Mouse (Mus musculus): ENCODE measurements around the gene Fkbp8. TPM values are rescaled to one million over a fixed set of nuclear protein-coding genes. Genes with fewer than 3 reads are reported as not detected.

Gene Fkbp8
- polyA plus RNA-seq, 1 experiment from 2014 or later: 441 TPM

- no peak for ATAC-seq
- no peak overlapping the region for H3K9ac ChIP-seq (ENCODE audit: low read depth, low read length)
- H3K9me3 ChIP-seq (ENCODE audit: control insufficient read depth, low read length): no peaks in the 10 kb centered on the region
- peaks cover 12% of the 10 kb centered on the region for H3K4me1 ChIP-seq (ENCODE audit: control insufficient read depth, insufficient read depth, low read depth, low read length)
- WGBS: 59% methylated on average over 2 of the region's 2 CpGs
- no peaks in the 10 kb centered on the region for H3K27me3 ChIP-seq (replicated peaks; ENCODE audit: control insufficient read depth, insufficient read depth, low read length)
- no peaks in the 10 kb centered on the region for H3K36me3 ChIP-seq (ENCODE audit: control insufficient read depth, insufficient read depth, low read length)
- H3K4me2 ChIP-seq (ENCODE audit: low read length): no peak overlapping the region
- H3K4me3 ChIP-seq (ENCODE audit: low read length): no peak overlapping the region
- no peak overlapping the region for H3K27ac ChIP-seq (ENCODE audit: low read depth, low read length)
Observed at GRCm38 (mm10) chr8:70560096-70560495, 32.6 kb downstream of the Fkbp8 start.

GRCm38 (mm10) chr8:70560564-70560963, 33.0 kb downstream of the Fkbp8 start:
- no peak overlapping the region for H3K27ac ChIP-seq (ENCODE audit: low read depth, low read length)
- no peak overlapping the region for H3K4me3 ChIP-seq (ENCODE audit: low read length)
- H3K4me2 ChIP-seq (ENCODE audit: low read length): no peak overlapping the region
- no peaks in the 10 kb centered on the region for H3K36me3 ChIP-seq (ENCODE audit: control insufficient read depth, insufficient read depth, low read length)
- no peak for ATAC-seq
- peaks cover 12% of the 10 kb centered on the region for H3K4me1 ChIP-seq (ENCODE audit: control insufficient read depth, insufficient read depth, low read depth, low read length)
- 68% methylated on average over 3 of the region's 3 CpGs for WGBS
- no peaks in the 10 kb centered on the region for H3K9me3 ChIP-seq (ENCODE audit: control insufficient read depth, low read length)
- H3K27me3 ChIP-seq (replicated peaks; ENCODE audit: control insufficient read depth, insufficient read depth, low read length): no peaks in the 10 kb centered on the region
- H3K9ac ChIP-seq (ENCODE audit: low read depth, low read length): no peak overlapping the region

DNA sequence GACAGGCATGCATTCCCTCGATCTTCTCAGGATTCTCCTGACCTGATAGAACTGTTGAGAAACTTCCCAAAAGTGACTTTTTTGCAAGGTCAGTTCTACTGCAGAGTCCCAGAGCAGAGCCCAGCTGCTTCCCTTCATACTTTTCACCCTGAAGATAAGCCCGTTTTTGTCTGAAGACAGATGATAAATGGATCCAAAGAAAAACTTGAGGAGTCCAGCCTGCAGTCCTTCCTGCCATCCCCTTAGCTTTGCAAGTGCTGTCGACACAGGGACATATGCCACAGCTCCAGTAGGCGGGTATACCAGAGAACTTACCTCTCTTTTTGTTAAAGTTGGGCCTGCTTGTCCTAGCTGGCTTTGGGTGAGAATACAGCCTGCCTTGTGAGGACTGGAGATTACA, 33.8 kb downstream of the Fkbp8 start:
- Histone ChIP-seq H3K9me3 (ENCODE audit: control insufficient read depth, low read length) (no peaks in the 10 kb centered on the region), H3K4me2 (ENCODE audit: low read length) (no peak overlapping the region), H3K36me3 (ENCODE audit: control insufficient read depth, insufficient read depth, low read length) (no peaks in the 10 kb centered on the region), H3K4me1 (ENCODE audit: control insufficient read depth, insufficient read depth, low read depth, low read length) (peaks cover 12% of the 10 kb centered on the region), H3K27me3 (replicated peaks; ENCODE audit: control insufficient read depth, insufficient read depth, low read length) (no peaks in the 10 kb centered on the region), H3K4me3 (ENCODE audit: low read length) (no peak overlapping the region), H3K9ac (ENCODE audit: low read depth, low read length) (no peak overlapping the region), H3K27ac (ENCODE audit: low read depth, low read length) (no peak overlapping the region)
- 77% methylated on average over 4 of the region's 4 CpGs for WGBS
- no peak for ATAC-seq

DNA sequence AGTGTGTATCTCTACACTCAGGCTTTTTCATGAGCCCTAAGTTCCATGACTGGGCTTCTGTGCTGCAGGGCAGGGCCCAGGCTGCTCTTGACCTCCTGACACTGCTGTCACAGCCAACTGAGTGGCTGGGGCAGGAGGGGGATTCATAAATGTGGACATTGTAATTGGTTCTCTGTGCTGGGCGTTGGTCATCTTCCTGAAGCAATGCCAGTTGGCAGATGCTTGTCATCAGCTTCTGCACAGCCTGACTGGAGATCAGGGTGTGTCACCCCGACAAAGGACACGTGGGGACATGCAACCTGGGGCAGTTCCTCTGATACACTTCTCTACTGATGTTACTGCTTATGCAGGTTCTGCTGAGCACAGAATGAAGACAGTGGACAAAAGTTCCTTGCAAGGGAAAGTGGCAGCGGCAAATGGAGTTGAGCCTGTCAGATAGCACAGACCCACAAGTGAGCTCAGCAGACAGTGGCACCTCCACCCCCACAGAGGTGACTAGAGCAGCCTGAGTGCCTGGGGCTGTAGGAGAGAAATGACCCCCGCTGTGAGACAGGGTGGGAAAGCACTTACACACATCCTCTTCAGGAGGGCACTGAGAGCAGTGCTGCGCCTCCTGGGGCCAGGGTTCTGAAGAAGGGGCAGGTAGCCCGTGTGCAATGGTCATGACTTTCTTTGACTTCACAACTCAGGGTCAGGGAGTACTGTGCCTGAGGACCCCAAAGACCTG, 34.4 kb downstream of the Fkbp8 start:
- ATAC-seq: no peak
- Histone ChIP-seq H3K27ac (ENCODE audit: low read depth, low read length) (no peak overlapping the region), H3K4me1 (ENCODE audit: control insufficient read depth, insufficient read depth, low read depth, low read length) (peaks cover 12% of the 10 kb centered on the region), H3K9me3 (ENCODE audit: control insufficient read depth, low read length) (no peaks in the 10 kb centered on the region), H3K9ac (ENCODE audit: low read depth, low read length) (no peak overlapping the region; the same call in 1 of the 2 replicates), H3K36me3 (ENCODE audit: control insufficient read depth, insufficient read depth, low read length) (no peaks in the 10 kb centered on the region), H3K27me3 (replicated peaks; ENCODE audit: control insufficient read depth, insufficient read depth, low read length) (no peaks in the 10 kb centered on the region), H3K4me3 (ENCODE audit: low read length) (no peak overlapping the region), H3K4me2 (ENCODE audit: low read length) (no peak overlapping the region)
- 81% methylated on average over 7 of the region's 7 CpGs for WGBS

DNA sequence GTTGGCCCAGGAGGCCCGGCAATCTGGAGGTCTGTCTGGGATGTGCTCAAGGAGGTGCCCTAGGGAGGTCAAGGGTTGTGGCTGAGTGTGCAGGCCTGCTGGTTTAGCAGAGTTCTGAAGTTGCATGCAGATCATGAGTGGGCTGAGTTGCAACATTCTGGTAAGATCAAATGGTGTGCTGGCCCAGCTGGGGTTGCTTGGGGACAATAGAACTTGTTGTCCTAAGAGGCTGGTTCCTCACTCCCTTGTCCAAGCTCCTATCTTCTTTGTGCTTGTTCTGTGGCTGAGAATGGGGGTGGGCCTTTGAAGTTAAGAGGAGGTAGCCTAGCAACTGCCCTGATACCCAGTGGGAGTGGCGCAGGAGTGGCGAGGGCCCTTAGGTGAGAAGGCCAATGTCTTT, 35.3 kb downstream of the Fkbp8 start:
- Histone ChIP-seq H3K27me3 (replicated peaks; ENCODE audit: control insufficient read depth, insufficient read depth, low read length) (no peaks in the 10 kb centered on the region), H3K9ac (ENCODE audit: low read depth, low read length) (no peak overlapping the region), H3K4me1 (ENCODE audit: control insufficient read depth, insufficient read depth, low read depth, low read length) (peaks cover 12% of the 10 kb centered on the region), H3K4me2 (ENCODE audit: low read length) (no peak overlapping the region), H3K36me3 (ENCODE audit: control insufficient read depth, insufficient read depth, low read length) (no peaks in the 10 kb centered on the region), H3K4me3 (ENCODE audit: low read length) (no peak overlapping the region), H3K9me3 (ENCODE audit: control insufficient read depth, low read length) (no peaks in the 10 kb centered on the region), H3K27ac (ENCODE audit: low read depth, low read length) (no peak overlapping the region)
- 74% methylated on average over 3 of the region's 3 CpGs for WGBS
- no peak for ATAC-seq

GRCm38 (mm10) chr8:70563763-70564387, 36.4 kb downstream of the Fkbp8 start:
- Histone ChIP-seq H3K27ac (ENCODE audit: low read depth, low read length) (no peak overlapping the region), H3K36me3 (ENCODE audit: control insufficient read depth, insufficient read depth, low read length) (no peaks in the 10 kb centered on the region), H3K9me3 (ENCODE audit: control insufficient read depth, low read length) (no peaks in the 10 kb centered on the region), H3K4me3 (ENCODE audit: low read length) (no peak overlapping the region), H3K27me3 (replicated peaks; ENCODE audit: control insufficient read depth, insufficient read depth, low read length) (no peaks in the 10 kb centered on the region), H3K9ac (ENCODE audit: low read depth, low read length) (no peak overlapping the region), H3K4me2 (ENCODE audit: low read length) (no peak overlapping the region), H3K4me1 (ENCODE audit: control insufficient read depth, insufficient read depth, low read depth, low read length) (peaks cover 12% of the 10 kb centered on the region)
- ATAC-seq: no peak
- WGBS: 90% methylated on average over 6 of the region's 6 CpGs

- ATAC-seq: no peak
- Histone ChIP-seq H3K27ac (ENCODE audit: low read depth, low read length) (no peak overlapping the region), H3K9me3 (ENCODE audit: control insufficient read depth, low read length) (no peaks in the 10 kb centered on the region), H3K4me3 (ENCODE audit: low read length) (no peak overlapping the region), H3K4me1 (ENCODE audit: control insufficient read depth, insufficient read depth, low read depth, low read length) (peaks cover 11% of the 10 kb centered on the region), H3K27me3 (replicated peaks; ENCODE audit: control insufficient read depth, insufficient read depth, low read length) (no peaks in the 10 kb centered on the region), H3K9ac (ENCODE audit: low read depth, low read length) (no peak overlapping the region), H3K36me3 (ENCODE audit: control insufficient read depth, insufficient read depth, low read length) (no peaks in the 10 kb centered on the region), H3K4me2 (ENCODE audit: low read length) (no peak overlapping the region)
- 77% methylated on average over 3 of the region's 3 CpGs for WGBS
Observed at GRCm38 (mm10) chr8:70564696-70565235, 37.2 kb downstream of the Fkbp8 start.

GRCm38 (mm10) chr8:70565561-70565960, 38.0 kb downstream of the Fkbp8 start:
- no peaks in the 10 kb centered on the region for H3K9me3 ChIP-seq (ENCODE audit: control insufficient read depth, low read length)
- H3K4me3 ChIP-seq (ENCODE audit: low read length): no peak overlapping the region
- no peak overlapping the region for H3K27ac ChIP-seq (ENCODE audit: low read depth, low read length)
- no peaks in the 10 kb centered on the region for H3K27me3 ChIP-seq (replicated peaks; ENCODE audit: control insufficient read depth, insufficient read depth, low read length)
- no peak for ATAC-seq
- no peak overlapping the region for H3K9ac ChIP-seq (ENCODE audit: low read depth, low read length)
- H3K4me1 ChIP-seq (ENCODE audit: control insufficient read depth, insufficient read depth, low read depth, low read length): peaks cover 3% of the 10 kb centered on the region
- WGBS: 55% methylated on average over 3 of the region's 3 CpGs
- H3K36me3 ChIP-seq (ENCODE audit: control insufficient read depth, insufficient read depth, low read length): no peaks in the 10 kb centered on the region
- H3K4me2 ChIP-seq (ENCODE audit: low read length): no peak overlapping the region

DNA sequence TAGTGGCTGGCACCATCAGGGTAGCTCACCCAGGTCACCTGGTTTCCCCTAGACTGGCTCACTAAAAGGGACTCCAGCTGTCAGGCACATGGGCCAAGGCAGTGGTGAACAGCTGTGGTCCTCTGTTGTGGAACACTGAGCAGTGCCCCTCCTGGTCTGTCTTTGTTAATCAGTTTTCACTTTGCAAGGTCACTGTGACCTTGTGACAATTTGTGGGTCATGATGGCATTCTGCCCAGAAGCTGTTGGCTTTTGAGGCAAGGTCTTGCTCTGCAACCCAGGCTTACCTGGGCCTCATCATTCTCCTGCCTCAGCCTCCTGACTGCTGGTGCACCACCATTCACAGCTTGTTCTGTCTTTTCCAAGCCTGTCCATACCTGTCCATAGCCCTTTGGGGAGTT, 42.8 kb downstream of the Fkbp8 start:
- H3K4me3 ChIP-seq (ENCODE audit: low read length): no peak overlapping the region
- H3K9me3 ChIP-seq (ENCODE audit: control insufficient read depth, low read length): no peaks in the 10 kb centered on the region
- peaks cover 6% of the 10 kb centered on the region; the same call in 1 of the 2 replicates for H3K36me3 ChIP-seq (ENCODE audit: control insufficient read depth, insufficient read depth, low read length)
- ATAC-seq: no peak
- no peaks in the 10 kb centered on the region for H3K27me3 ChIP-seq (replicated peaks; ENCODE audit: control insufficient read depth, insufficient read depth, low read length)
- H3K4me2 ChIP-seq (ENCODE audit: low read length): no peak overlapping the region
- H3K27ac ChIP-seq (ENCODE audit: low read depth, low read length): no peak overlapping the region; the same call in 1 of the 2 replicates
- no peak overlapping the region for H3K9ac ChIP-seq (ENCODE audit: low read depth, low read length)
- H3K4me1 ChIP-seq (ENCODE audit: control insufficient read depth, insufficient read depth, low read depth, low read length): no peaks in the 10 kb centered on the region; the same call in none of the 2 replicates
